Mouse (Mus musculus) thymus, postnatal 0 days (tissue): ENCODE measurements around the gene Zfp316. TPM values are rescaled to one million over a fixed set of nuclear protein-coding genes. Genes with fewer than 3 reads are reported as not detected.

Experiments
- DNase-seq: peaks from one replicate; pipeline ENCODE4 v3.0.0-alpha.2; 2015; ENCODE audit warnings: low spot score
- polyA plus RNA-seq: library from polyadenylated mRNA; unstranded; fragments of >200 nt; fragmentation: Nextera tagmentation; extraction: Ambion mirVana; gene quantifications from 2 replicates; pipeline ENCODE4 v1.2.1, GENCODE M21; 2015

Gene Zfp316
- polyA plus RNA-seq, result 0.75 and 0.78 TPM in 2 replicates

GRCm38 (mm10) chr5:143269363-143270150, at the start of gene Zfp316:
Gene Zfp316 (minus strand): TSS chr5:143270022.
- peak; percentile 38 for DNase-seq

GRCm38 (mm10) chr5:143317288-143317610, 47.4 kb upstream of the Zfp316 start:
- DNase-seq, result no peak

GRCm38 (mm10) chr5:143316605-143317287, 46.9 kb upstream of the Zfp316 start:
- DNase-seq, result no peak

GRCm38 (mm10) chr5:143315514-143315888, 45.7 kb upstream of the Zfp316 start:
- no peak for DNase-seq

- DNase-seq, result peak; percentile 89
Observed at GRCm38 (mm10) chr5:143314730-143315513, 45.1 kb upstream of the Zfp316 start, which contains the start of gene E130309D02Rik. Gene E130309D02Rik (minus strand): TSS chr5:143315360.

GRCm38 (mm10) chr5:143314183-143314729, 44.4 kb upstream of the Zfp316 start:
- DNase-seq, result no peak

GRCm38 (mm10) chr5:143311886-143312285, 42.1 kb upstream of the Zfp316 start:
- DNase-seq, result peak; percentile 77

- no peak for DNase-seq
Observed at GRCm38 (mm10) chr5:143309916-143310315, 40.1 kb upstream of the Zfp316 start.

- DNase-seq, result no peak
Observed at GRCm38 (mm10) chr5:143308825-143309224, 39.0 kb upstream of the Zfp316 start.

- no peak for DNase-seq
Observed at GRCm38 (mm10) chr5:143304251-143304650, 34.4 kb upstream of the Zfp316 start.

- DNase-seq, result no peak
Observed at GRCm38 (mm10) chr5:143301296-143301695, 31.5 kb upstream of the Zfp316 start.

GRCm38 (mm10) chr5:143299686-143300085, 29.9 kb upstream of the Zfp316 start:
- peak; percentile 48 for DNase-seq

GRCm38 (mm10) chr5:143298391-143298790, 28.6 kb upstream of the Zfp316 start:
- no peak for DNase-seq

GRCm38 (mm10) chr5:143297986-143298385, 28.2 kb upstream of the Zfp316 start:
- no peak for DNase-seq

GRCm38 (mm10) chr5:143295330-143295729, 25.5 kb upstream of the Zfp316 start:
- DNase-seq, result no peak

- DNase-seq, result no peak
Observed at GRCm38 (mm10) chr5:143294862-143295261, 25.0 kb upstream of the Zfp316 start.

- DNase-seq, result no peak
Observed at GRCm38 (mm10) chr5:143293404-143293803, 23.6 kb upstream of the Zfp316 start, which contains the start of gene Zfp853. Gene Zfp853 (minus strand): TSS chr5:143293623.

- DNase-seq, result no peak
Observed at GRCm38 (mm10) chr5:143292879-143293278, 23.1 kb upstream of the Zfp316 start.

- DNase-seq, result no peak
Observed at GRCm38 (mm10) chr5:143289299-143289698, 19.5 kb upstream of the Zfp316 start.

- no peak for DNase-seq
Observed at GRCm38 (mm10) chr5:143288378-143288911, 18.6 kb upstream of the Zfp316 start.

GRCm38 (mm10) chr5:143287774-143288328, 18.0 kb upstream of the Zfp316 start:
- DNase-seq, result peak; percentile 42
